Mouse (Mus musculus) c-Kit-positive CD71-negative TER-119-negative erythroid progenitor cells, embryonic 14.5 days (primary cell): ENCODE results near the gene Hnf4a.

Experiments used
- DNase-seq: peaks from one replicate; pipeline ENCODE4 v3.0.0-alpha.2; 2013; ENCODE audit warnings: low read depth

Gene Hnf4a

DNA sequence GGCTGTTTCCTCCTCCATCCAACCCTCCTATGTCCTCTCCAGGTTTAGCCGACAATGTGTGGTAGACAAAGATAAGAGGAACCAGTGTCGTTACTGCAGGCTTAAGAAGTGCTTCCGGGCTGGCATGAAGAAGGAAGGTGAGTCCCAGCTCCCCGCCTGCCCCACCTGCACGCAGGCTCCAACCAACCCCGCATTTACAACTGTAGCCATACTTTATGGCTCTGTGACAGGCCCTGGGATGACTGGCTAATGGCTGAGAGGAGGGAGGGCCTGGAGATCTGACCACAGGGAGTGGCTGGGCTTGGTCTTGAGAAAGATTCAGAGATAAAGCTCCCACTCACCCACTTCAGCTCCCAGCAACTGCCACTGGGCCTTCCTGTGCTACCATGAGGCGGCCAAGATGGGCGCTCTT, 45.9 kb downstream of the Hnf4a start:
- no peak for DNase-seq

DNA sequence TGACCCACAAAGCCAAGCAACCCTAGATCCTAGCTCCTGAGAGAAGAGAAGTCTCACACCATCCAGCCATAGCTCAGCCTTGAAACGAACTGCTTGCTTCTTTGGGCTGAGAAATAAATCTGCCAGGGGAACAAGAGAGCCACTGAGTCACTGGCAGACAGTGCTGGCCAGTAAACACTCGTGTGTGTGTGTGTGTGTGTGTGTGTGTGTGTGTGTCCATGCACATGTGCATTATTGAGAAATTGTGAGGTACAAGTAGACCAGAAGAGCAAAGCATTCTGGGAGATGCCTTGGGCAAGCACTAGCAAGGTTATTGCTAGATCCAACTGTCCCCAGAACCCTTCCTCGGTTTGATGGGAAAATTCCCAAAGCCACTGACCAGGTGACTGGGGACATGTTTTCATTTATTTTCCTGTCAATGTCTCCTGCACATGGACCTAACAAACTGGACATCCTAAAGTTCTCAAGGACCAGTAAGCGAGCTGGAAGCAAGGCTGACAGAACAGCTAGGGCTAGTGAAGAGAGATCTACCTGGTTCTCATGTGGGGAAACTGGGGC, 47.9 kb downstream of the Hnf4a start:
- DNase-seq, result no peak

DNA sequence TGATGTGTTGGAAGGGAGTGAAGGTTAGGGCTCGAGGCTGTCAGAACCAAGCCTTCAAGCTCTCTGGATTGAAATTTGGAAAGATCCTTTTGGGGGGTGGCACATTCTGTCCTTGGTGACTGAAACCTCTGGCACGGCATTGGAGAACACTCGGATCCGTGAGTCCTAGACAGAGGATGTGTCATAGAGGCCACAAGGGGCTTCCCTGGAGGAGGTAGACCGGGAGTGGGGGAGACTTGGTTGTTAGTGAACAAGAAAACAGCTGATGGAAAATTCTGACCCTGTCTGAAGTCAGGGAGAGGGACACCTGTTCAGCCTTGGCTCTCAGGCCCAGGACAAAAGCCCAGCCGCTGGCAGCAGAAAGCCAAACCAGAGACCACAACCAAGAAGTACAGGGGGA, 48.4 kb downstream of the Hnf4a start:
- no peak for DNase-seq

DNA sequence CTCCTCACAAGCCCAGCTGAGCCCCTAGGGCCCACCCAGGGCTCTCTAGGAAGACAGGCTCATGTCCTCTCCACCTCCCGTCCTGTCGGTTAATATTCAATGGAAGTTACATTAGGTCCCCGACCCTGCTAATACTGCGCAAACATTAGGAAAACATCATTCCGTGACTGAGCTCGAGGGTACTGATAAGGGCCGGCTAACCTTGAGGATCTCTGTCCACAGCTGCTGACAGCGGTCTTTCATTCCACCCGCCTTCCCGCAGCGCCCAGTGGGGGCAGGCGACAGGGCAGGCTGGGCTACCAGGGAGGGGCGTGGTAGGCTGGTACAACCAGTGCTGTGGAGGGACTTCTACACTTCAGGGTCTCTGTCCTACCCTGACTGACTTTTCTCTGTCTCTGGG, 48.8 kb downstream of the Hnf4a start:
- DNase-seq, result no peak

DNA sequence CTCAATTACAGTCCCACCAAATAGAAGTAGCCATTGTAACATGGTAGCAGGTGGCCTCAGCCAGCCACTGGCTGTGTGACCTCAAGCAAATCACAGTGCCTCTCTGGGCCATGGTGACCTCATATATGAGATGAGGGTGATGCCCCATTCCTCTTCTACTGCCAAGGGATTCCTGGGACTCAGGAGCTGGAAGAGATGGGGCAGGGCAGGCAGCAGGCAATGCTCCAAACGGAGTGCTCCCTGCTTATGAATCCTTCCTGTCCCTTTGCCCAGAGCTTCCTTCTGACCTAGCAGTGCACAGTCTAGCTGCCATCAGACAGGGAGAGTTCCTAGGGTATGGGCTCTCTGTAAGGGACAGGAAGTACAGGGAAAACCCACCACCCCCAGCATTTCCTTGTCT, 51.9 kb downstream of the Hnf4a start:
- DNase-seq, result no peak

DNA sequence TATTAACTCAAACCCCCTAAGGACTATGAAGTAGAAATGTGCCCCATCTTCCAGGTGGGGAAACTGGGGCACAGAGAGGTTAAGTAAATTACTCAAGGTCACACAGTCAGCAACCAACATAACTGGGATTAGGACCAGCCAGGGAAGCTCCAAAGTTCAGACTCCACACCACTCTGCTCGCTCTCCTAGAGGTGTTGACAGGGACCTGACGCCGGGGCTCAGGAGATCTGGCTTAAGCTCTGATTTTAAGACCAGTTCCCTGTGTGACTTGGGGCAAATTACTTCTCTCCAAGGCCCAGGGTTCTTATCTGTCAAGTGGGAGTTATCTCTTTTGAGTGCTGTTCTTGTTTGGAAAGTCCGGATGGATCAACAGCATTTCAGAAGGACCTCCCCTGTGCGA, 52.6 kb downstream of the Hnf4a start:
- no peak for DNase-seq

DNA sequence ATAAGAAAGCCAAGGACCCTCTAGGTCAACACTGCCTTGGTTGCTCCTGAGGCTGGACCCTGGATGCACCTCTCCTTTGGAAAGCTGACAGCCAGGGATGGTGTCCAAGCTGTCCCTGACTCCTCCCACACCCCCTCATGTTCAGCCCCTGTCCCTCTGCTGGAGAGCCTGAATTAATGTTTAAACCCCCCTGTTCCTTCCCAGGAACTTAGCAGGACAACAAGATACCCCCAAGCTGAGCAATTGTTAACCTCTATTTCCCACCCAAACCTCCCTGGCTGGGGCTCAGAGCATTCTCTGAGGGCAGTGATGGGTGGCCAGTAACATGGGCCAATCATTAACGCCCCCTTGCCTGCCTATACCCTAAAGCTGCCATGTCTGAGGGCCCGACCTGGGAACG, 53.6 kb downstream of the Hnf4a start:
- no peak for DNase-seq

DNA sequence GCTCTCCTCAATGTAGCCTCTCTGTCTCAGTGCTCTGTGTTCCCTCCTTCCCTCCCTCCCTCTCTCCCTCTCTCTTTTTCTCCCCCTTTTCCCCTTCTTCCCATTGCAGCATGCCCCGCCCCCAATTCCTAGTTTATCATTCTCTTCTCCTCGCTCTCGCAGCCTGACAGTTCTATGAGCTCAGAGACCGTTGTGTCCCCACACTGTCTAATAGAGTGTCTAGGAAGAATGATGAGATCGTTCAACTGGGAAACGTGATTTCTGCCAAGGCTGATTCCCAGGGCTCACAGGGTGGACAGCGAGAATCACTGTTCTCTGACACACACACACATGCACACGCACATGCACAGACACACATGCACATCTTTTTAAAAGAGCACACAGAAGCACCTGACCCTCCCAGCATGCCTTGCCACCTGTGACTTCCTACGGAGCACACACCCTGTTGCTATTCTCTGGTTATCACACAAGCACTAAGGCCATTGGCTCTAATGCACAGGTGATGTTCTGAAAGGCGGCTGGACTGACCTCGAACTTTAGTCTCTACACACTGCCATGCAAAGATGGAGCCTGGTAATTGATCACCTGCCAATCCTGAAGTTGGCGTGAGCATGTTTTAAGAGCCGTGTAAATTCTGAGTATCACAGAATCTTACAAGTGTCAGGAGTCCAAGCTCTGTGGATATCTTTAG, 54.8 kb downstream of the Hnf4a start:
- DNase-seq, result no peak

DNA sequence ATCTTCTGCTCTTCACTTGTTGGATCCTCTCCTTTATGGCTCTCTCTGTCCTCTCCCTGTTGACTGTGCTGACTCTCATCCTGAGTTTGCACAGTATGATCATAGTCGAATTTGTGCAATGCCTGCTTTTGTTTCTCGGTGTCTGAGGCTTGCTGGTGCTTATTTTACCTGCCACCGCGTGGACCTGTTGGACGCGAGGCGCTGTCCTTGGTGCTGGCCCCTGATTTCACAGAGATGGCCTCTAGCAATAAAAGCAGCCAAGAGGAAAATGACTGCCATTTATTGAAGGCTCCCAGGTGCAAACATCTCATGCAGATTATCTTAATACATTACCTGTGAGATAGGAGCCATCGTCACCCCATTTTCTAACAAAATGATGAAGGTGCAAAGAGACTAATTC, 58.0 kb downstream of the Hnf4a start:
- DNase-seq, result no peak

DNA sequence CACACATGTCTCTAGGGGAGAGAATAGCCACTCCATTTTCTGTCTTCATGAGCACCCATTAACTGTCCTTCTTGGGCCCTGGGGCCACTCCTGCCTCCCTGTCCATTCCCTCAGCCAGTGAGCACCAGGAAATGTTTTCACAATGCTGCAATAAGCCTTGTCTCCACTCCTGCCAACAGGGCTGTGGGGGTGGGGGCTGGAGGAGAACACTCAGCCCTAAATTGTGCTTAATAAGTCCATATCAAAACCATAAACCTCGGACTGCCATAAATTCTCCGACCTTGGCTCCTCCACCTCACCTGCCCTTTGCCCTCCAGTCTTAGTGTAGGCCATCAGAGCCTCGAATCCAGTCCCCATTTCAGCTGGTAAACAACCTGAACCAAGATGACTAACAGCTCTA, 67.7 kb downstream of the Hnf4a start:
- DNase-seq, result no peak

DNA sequence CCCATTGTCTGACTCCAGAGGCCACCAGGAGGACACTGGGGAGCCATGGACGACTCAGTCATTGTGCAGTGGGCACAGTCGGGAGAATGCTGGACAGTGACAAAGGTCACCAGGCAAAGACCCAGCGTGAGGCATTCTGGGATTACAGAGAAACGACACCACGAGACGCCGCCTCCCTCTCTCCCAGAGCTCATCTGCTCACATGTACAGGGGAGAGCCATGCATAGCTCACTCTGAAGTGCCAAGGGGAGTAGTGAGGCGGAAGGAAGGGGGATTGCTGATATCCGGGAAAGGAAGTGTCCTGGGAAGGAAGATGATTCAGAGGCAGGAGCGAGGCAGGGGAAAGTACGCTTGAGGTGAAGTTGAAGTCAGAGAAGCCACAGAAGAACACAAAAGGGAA, 68.6 kb downstream of the Hnf4a start:
- no peak for DNase-seq

DNA sequence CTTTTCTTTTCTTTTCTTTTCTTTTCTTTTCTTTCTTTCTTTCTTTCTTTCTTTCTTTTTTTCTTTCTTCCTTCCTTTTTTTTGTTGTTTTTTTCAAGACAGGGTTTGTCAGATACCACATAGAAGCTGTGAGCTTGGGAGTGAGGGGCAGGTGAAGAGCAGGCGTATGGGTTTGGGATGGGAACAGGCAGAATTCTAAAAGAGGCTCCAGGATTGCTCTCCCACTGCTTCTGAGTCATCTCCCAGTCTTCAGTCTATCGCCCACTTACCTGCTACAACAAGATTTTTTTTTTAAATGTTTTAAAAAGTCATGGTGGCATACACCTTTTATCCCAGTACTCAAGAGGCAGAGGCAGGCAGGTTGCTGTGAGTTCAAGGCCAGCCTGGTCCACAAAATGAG, 71.4 kb downstream of the Hnf4a start:
- DNase-seq, result no peak

DNA sequence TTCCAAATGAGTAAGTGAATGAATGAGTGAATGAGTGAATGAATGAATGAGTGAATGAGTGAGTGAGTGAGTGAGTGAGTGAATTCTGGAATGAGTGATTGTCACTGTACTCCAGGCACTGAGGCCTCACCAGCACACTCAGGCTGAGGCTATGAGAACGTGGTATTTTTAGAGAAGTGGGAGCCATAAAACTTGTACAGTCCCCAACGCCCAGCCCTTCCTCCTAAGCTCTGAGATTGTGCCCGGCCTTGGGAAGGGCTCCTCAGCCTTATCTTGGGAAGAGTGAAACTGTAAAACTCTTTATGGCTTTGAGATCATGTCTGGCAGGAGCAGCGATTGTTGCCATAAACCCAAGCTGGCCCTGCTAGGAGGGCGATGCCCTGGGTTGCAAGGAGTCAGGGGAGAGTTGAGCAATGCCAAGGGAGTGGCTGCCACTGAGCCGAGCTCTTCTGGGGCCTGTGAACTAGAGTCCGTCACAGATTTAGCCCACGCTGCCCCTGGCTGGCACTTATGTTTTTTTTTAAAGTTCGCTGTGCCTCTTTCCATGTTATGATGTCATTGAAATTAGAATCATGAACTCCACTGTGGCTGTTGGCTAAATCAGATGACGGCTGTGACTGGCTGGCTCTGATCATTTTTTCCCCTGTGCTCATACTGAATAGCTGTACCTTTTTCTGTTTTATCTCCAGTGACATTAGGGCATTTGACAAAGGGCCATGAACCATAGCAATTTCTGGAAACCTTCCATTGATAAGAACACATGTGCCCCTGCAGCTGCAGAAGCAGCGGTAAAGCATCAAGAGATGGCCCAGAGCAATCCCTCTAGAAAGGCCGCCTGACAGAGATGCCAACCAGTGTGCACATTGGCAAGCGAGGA, 73.7 kb downstream of the Hnf4a start:
- DNase-seq, result no peak

DNA sequence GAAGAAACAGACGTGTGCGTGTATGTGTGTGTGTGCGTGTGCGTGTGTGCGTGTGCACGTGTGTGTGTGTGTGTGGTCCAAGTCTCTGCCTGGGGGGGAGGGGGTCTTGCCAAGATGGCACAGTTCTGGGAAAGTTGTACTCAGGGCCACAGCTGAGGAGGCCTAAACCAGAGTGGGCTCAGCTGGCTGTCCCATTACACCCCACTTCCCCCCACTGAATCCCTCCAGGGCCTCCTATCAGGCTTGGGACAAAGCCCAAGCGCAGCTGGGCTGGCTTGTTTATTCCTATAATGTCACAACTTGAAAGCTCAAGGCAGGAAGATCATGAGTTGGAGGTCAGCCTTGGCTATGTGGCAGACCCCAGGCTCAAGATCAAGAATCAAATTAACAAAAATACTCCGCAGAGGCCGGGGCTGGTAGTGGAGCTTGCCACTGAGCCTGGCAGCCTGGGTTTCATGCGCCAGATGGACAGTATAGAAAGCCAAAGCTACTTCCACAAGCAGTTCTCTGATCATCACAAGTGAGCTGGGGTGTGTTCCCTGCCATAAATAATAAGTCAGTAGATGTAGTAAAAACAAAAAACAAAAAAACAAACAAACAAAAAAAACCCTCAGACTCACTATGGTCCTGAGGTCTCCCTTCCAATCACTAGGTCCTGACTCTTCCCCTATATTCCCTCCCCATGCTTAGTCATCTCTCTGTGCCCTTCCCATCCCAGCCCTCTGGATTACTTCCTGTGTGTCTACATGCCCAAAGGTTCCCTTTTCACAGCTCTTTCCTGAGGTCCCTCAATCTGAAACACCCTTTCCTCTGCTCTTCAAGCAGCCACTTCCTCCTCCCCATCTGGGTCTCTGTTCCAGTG, 76.8 kb downstream of the Hnf4a start:
- DNase-seq, result no peak

DNA sequence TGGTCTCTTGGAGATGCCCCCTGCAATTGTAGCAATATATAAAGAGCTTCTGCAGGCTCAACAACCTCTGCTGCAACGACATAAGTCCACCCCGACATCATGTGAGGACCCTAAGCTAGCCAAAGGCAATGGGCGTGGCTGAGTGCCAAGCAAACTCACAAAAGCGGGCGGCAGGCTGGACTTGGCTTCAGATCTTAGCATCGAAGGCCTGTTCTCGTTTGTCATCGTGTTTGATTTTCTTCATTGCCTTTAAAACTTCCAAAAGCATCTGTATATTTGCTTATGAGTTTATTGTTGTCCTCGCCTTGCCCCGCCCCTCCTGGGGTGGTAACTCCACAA, 77.4 kb downstream of the Hnf4a start:
- no peak for DNase-seq

DNA sequence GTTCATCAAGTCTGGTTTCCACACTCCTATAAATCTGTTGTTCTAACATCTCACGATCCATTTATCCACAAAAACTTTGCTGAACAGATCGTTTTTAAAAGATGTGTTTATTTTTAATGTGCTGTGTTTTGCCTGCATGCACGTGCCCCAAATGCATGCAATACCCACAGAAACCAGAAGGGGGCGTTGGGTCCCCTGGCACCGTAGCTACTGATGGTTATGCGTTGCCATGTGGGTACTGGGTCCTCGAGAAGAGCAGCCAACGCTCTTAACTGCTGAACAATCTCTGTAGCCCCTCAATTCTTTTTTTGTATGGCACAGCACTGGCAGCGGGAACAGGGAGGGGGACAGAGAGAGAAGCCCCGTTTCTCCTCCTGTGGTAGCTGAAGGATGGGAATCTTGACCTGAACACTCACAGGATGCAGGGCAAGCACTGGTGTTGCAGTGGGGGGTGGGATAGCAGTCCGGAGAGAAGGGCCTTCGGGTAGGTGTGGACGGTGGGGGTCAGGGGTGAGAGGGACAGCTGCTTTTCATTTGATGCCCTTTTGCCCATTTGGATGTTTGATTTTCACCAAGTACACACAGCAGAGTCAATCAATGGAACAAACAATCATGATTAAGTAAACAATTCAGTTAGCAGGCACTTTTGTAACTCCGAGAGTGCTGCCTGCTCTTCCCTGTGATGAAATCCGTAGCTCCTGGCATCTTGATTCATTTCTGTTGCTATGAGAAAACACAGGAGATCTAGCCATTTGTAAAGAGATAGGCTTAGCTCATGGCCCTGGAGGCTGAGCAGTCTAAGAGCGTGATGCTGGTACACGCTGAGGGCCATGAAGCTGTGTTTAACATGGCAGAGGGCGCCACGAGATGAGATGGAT, 80.0 kb downstream of the Hnf4a start:
- DNase-seq, result no peak

DNA sequence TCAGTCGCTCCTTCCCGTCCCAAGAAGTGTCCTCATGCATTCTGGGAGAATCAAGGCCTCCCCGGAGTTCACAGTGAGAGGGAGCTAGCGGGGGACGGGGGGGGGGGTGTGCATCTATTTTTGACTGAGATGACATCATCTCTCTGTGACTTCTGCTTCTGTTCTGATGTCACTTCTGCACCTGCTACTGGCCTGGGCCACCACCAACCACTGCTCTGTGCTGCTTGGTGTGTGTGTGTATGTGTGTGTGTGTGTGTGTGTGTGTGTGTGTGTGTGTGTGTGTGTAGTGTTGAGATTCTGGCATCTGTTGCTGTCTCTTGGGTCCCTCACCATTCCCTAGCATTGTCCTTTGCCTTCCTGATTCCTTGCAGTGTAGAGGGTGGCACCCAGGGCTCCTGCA, 80.9 kb downstream of the Hnf4a start:
- DNase-seq, result no peak

DNA sequence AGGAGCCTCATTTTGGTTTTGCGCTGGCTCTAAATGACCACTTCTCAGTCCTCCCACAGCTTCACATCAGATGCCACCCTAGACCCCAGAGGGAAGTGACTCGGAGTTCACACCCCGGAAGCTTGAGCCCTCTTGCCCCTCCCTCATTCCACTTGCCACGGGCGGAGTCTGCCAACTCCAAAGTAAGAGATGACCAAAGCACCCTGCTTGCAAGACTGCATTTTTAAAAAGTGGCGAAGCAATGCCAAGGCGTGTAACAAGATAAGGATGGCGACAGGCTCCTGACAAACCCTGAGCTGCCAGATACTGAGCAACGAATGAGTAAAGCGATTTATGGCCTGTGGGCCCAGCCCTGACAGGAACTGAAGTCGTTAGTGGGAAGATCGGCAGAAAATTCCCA, 83.6 kb downstream of the Hnf4a start:
- no peak for DNase-seq

DNA sequence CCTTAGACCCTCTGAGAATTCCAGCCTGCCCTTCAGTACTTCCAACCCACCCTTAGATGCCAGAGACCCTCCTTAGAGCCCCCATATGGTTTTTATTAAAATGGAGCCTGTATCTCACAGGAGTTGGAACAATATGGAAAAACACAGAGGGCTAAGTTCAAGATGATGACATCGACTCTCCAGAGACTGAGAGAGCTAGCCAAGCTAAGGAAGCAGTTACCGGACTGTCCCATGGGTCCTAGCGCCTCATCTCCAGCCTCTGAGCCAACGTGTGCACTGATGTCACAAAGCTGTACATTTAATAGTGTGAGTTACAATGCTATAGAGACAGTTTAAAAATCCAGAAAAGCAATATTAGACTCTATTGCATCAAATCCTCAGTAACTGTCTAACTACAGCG, 84.4 kb downstream of the Hnf4a start:
- no peak for DNase-seq

DNA sequence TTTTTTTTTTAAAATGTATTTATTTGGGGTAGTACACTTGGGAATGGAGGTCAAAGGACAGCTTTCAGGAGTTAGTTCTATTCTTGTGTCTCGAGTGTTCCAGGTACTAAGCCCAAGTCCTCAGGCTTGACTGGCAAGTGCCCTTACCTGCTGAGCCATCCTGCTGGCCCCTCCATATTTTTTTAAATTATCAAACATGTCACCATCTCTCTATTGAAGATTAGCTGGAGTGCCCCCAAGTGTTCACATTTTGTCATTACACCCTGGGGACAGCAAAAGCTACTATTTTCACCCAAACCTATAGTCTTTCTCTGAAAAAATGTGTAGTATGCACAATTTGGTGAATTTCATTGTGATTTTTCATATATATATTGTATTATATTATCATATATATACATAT, 85.5 kb downstream of the Hnf4a start:
- DNase-seq, result no peak

DNA sequence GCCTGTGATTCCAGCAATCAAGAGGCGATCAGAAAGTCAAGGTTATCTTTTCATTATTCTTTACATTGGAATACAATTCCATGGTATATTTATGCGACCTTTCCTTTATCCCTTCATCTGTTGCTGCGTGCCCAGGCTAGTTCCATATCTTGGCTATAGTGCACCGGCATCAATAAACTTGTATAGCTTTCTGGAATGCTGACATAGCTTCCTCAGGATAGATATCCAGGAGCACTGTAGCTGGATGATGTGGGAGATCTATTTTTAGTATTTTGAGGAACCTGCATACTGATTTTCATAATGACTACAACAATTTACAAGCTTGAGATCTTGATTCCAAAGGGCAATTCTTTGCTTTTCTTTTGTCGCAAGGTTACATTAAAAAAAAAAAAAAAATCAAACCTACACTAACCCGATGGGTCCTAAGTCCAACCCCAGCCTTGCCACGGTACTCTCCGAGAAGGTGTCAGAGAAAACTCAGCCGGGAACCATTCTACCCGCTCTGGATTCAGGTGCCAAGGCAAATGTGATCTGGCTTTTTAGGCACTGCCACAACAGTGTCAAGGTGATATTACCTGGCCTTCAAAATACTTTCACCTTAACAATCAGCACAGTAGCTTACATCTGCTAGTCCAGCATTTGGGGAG, 87.2 kb downstream of the Hnf4a start:
- DNase-seq, result no peak
